17 mouse cellular contexts compared by ENCODE assay signal in the genomic region with DNA sequence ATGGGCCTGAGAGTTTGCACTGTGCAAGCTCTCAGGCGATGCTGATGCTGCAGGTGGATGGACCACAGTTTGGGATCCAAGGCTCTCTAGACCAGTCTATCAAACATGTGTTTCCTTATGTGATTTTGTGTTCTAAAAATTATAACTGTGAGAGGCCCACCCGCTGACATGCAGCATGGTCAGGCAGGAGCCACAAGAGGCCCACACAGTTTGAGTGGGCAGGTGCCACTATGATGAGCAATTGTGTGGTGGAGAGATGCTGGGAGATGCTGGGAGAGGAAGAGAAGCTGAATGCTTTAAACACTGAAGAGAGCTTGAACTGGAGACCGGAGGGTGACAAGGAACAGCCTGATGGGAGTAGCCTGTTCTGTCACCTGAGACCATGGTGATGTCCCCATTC.
"Had no signal": no experiment of that assay in that cellular context is flagged by ENCODE, and none has a peak within 500 bp of the region (broad histone marks: within the 10 kb centered on the region; RNA-seq: fewer than 3 reads in every experiment).

No protein-coding gene starts in this region.

- H3K27ac ChIP-seq: liver, embryonic 15.5 days; lung, embryonic 15.5 days; macrophage; midbrain, embryonic 13.5 days; midbrain, embryonic 15.5 days; neural tube, embryonic 12.5 days; stomach, embryonic 15.5 days; stomach, postnatal 0 days had no signal

- ATAC-seq: liver, postnatal 0 days; lung, postnatal 0 days; midbrain, embryonic 13.5 days; midbrain, embryonic 15.5 days had no signal

- H3K4me3 ChIP-seq: liver, embryonic 15.5 days; lung, embryonic 15.5 days; megakaryocyte, embryonic 14.5 days; midbrain, embryonic 13.5 days; midbrain, embryonic 15.5 days; neural tube, embryonic 12.5 days; stomach, embryonic 15.5 days had no signal

- DNase-seq: liver, postnatal 0 days; lung, adult 2 months; lung, postnatal 14 days; lung, postnatal 36 days; thymus, adult 18-20 months; thymus, postnatal 14 days; thymus, postnatal 36 days had no signal
